Mouse (Mus musculus) CH12.LX (cell line): ENCODE results near the gene Klhdc10. TPM values are rescaled to one million over a fixed set of nuclear protein-coding genes. Genes with fewer than 3 reads are reported as not detected.

ENCODE experiments used
- DNase-seq: peaks from one replicate; pipeline ENCODE4 v3.0.0-alpha.2; 2013; ENCODE audit errors: extremely low read depth
- H3K27ac ChIP-seq: 2 replicates; pipeline ENCODE4 v1.5.1; 2012; ENCODE audit warnings: low read depth, mild to moderate bottlenecking, control low read depth, moderate library complexity; ENCODE audit not compliant: insufficient read depth
- H3K27me3 ChIP-seq: replicated peaks from 2 replicates; pipeline ENCODE3; 2012; ENCODE audit warnings: inconsistent platforms
- H3K36me3 ChIP-seq, 2 experiments: replicated peaks in 1 of 2; 2 replicates each; pipeline versions ENCODE3 to v1.6.1; 2012; ENCODE audit warnings: inconsistent platforms in 1 of 2, low read length in 1 of 2, mild to moderate bottlenecking in 1 of 2, mixed read lengths in 1 of 2, moderate library complexity in 1 of 2; ENCODE audit not compliant: control insufficient read depth in 1 of 2, insufficient read depth in 1 of 2
- H3K4me1 ChIP-seq, 2 experiments: 2 replicates each; pipeline ENCODE4 v1.6.1; 2012; ENCODE audit warnings: inconsistent platforms in 1 of 2, moderate library complexity in 1 of 2; ENCODE audit not compliant: insufficient read depth in 2 of 2, control insufficient read depth in 1 of 2
- H3K4me2 ChIP-seq: 2 replicates; pipeline ENCODE4 v1.6.1; 2012; ENCODE audit warnings: low read depth, mild to moderate bottlenecking, control low read depth; ENCODE audit not compliant: poor library complexity, insufficient read depth, severe bottlenecking
- H3K4me3 ChIP-seq, 3 experiments: fragments of 150-350 bp in 1 of 3; sonication (generic) in 1 of 3; replicated peaks in 1 of 3; 2 replicates each; pipeline versions ENCODE3 to v1.5.1; 2011 to 2012; ENCODE audit warnings: low read depth in 2 of 3, low read length in 2 of 3, mild to moderate bottlenecking in 2 of 3, moderate library complexity in 2 of 3, control low read depth in 1 of 3, improper control_type of control experiment in 1 of 3, inconsistent platforms in 1 of 3, mixed read lengths in 1 of 3; ENCODE audit not compliant: poor library complexity in 1 of 3
- H3K79me2 ChIP-seq: replicated peaks from 2 replicates; pipeline ENCODE4 v1.6.1; 2012; ENCODE audit warnings: mild to moderate bottlenecking, moderate library complexity; ENCODE audit not compliant: control insufficient read depth, poor library complexity, insufficient read depth, severe bottlenecking; ENCODE audit errors: extremely low read depth
- H3K9ac ChIP-seq: 2 replicates; pipeline ENCODE4 v1.6.1; 2012; ENCODE audit warnings: low read depth, mild to moderate bottlenecking, control low read depth, moderate library complexity; ENCODE audit not compliant: insufficient read depth
- H3K9me3 ChIP-seq: replicated peaks from 2 replicates; pipeline ENCODE3; 2012; ENCODE audit warnings: low read length, inconsistent platforms, mixed read lengths
- BHLHE40 ChIP-seq: IDR thresholded peaks from 2 replicates; pipeline ENCODE4 v1.6.1; 2011; ENCODE audit warnings: mild to moderate bottlenecking, low read depth, low read length, improper control_type of control experiment
- CHD1 ChIP-seq: IDR thresholded peaks from 2 replicates; pipeline ENCODE4 v1.6.1; 2012; ENCODE audit warnings: low read depth, low read length, improper control_type of control experiment, inconsistent platforms
- CHD2 ChIP-seq: IDR thresholded peaks from 2 replicates; pipeline ENCODE4 v1.6.1; 2011; ENCODE audit warnings: low read length, improper control_type of control experiment
- CTCF ChIP-seq, 2 experiments: IDR thresholded peaks in 1 of 2; conservative IDR thresholded peaks in 1 of 2; 2 replicates each; pipeline ENCODE4 v1.5.1; 2011 to 2012; ENCODE audit warnings: low read depth in 2 of 2, low read length in 2 of 2, improper control_type of control experiment in 1 of 2, inconsistent platforms in 1 of 2, mild to moderate bottlenecking in 1 of 2, moderate library complexity in 1 of 2
- E2F4 ChIP-seq: IDR thresholded peaks from 2 replicates; pipeline ENCODE4 v1.6.1; 2011; ENCODE audit warnings: low read depth, low read length, improper control_type of control experiment; ENCODE audit not compliant: insufficient replicate concordance
- ELF1 ChIP-seq: IDR thresholded peaks from 2 replicates; pipeline ENCODE4 v1.6.1; 2014; ENCODE audit warnings: low read depth, mild to moderate bottlenecking, inconsistent platforms, low read length, improper control_type of control experiment
- EP300 ChIP-seq: IDR thresholded peaks from 2 replicates; pipeline ENCODE4 v1.6.1; 2011; ENCODE audit warnings: low read length, improper control_type of control experiment
- ETS1 ChIP-seq: conservative IDR thresholded peaks from 2 replicates; pipeline ENCODE4 v1.6.1; 2012; ENCODE audit warnings: low read depth, mild to moderate bottlenecking, inconsistent platforms, low read length, improper control_type of control experiment, moderate library complexity
- GABPA ChIP-seq: IDR thresholded peaks from 2 replicates; pipeline ENCODE4 v1.6.1; 2012; ENCODE audit warnings: low read depth, low read length, improper control_type of control experiment, inconsistent platforms; ENCODE audit not compliant: insufficient replicate concordance
- HCFC1 ChIP-seq: IDR thresholded peaks from 2 replicates; pipeline ENCODE4 v1.6.1; 2012; ENCODE audit warnings: low read depth, mild to moderate bottlenecking, inconsistent platforms, low read length, improper control_type of control experiment
- IRF4 ChIP-seq: IDR thresholded peaks from 2 replicates; pipeline ENCODE4 v1.6.1; 2014; ENCODE audit warnings: low read depth, mild to moderate bottlenecking, inconsistent platforms, low read length, improper control_type of control experiment
- JUN ChIP-seq: IDR thresholded peaks from 2 replicates; pipeline ENCODE4 v1.6.1; 2011; ENCODE audit warnings: low read depth, mild to moderate bottlenecking, low read length, improper control_type of control experiment, moderate library complexity; ENCODE audit not compliant: insufficient read depth
- JUND ChIP-seq: conservative IDR thresholded peaks from 2 replicates; pipeline ENCODE4 v1.6.1; 2011; ENCODE audit warnings: low read depth, low read length, improper control_type of control experiment
- KAT2A ChIP-seq: IDR thresholded peaks from 2 replicates; pipeline ENCODE4 v1.6.1; 2012; ENCODE audit warnings: low read length, improper control_type of control experiment, inconsistent platforms; ENCODE audit not compliant: insufficient replicate concordance
- MAFK ChIP-seq: IDR thresholded peaks from 2 replicates; pipeline ENCODE4 v1.6.1; 2011; ENCODE audit warnings: low read length, improper control_type of control experiment; ENCODE audit not compliant: insufficient replicate concordance
- MAX ChIP-seq: IDR thresholded peaks from 2 replicates; pipeline ENCODE4 v1.6.1; 2011; ENCODE audit warnings: low read length, improper control_type of control experiment
- MAZ ChIP-seq: IDR thresholded peaks from 2 replicates; pipeline ENCODE4 v1.6.1; 2012; ENCODE audit warnings: low read depth, mild to moderate bottlenecking, inconsistent platforms, low read length, improper control_type of control experiment, moderate library complexity
- MEF2A ChIP-seq: IDR thresholded peaks from 2 replicates; pipeline ENCODE4 v1.6.1; 2014; ENCODE audit warnings: low read depth, mild to moderate bottlenecking, inconsistent platforms, low read length, improper control_type of control experiment, borderline replicate concordance
- MXI1 ChIP-seq: IDR thresholded peaks from 2 replicates; pipeline ENCODE4 v1.6.1; 2011; ENCODE audit warnings: mild to moderate bottlenecking, low read depth, low read length, improper control_type of control experiment
- MYC ChIP-seq: IDR thresholded peaks from 2 replicates; pipeline ENCODE4 v1.6.1; 2011; ENCODE audit warnings: low read depth, mild to moderate bottlenecking, improper control_type of control experiment, low read length
- NELFE ChIP-seq: IDR thresholded peaks from 2 replicates; pipeline ENCODE4 v1.6.1; 2011; ENCODE audit warnings: low read depth, low read length, improper control_type of control experiment
- NRF1 ChIP-seq: IDR thresholded peaks from 2 replicates; pipeline ENCODE4 v1.6.1; 2014; ENCODE audit warnings: low read depth, mild to moderate bottlenecking, inconsistent platforms, low read length, improper control_type of control experiment, moderate library complexity
- PAX5 ChIP-seq: IDR thresholded peaks from 2 replicates; pipeline ENCODE4 v1.6.1; 2012; ENCODE audit warnings: low read length, inconsistent platforms, mixed read lengths
- POLR2A ChIP-seq: IDR thresholded peaks from 2 replicates; pipeline ENCODE4 v1.6.1; 2011; ENCODE audit warnings: low read depth, mild to moderate bottlenecking, improper control_type of control experiment, low read length
- POLR2AphosphoS2 ChIP-seq: IDR thresholded peaks from 2 replicates; pipeline ENCODE4 v1.6.1; 2011; ENCODE audit warnings: low read depth, low read length, improper control_type of control experiment
- RAD21 ChIP-seq: IDR thresholded peaks from 2 replicates; pipeline ENCODE4 v1.6.1; 2011; ENCODE audit warnings: low read depth, mild to moderate bottlenecking, low read length, improper control_type of control experiment, moderate library complexity
- RCOR1 ChIP-seq: conservative IDR thresholded peaks from 2 replicates; pipeline ENCODE4 v1.6.1; 2012; ENCODE audit warnings: low read depth, mild to moderate bottlenecking, inconsistent platforms, low read length, improper control_type of control experiment
- SIN3A ChIP-seq: IDR thresholded peaks from 2 replicates; pipeline ENCODE4 v1.6.1; 2012; ENCODE audit warnings: low read length, improper control_type of control experiment, inconsistent platforms
- SMC3 ChIP-seq: IDR thresholded peaks from 2 replicates; pipeline ENCODE4 v1.6.1; 2011; ENCODE audit warnings: low read depth, low read length, improper control_type of control experiment
- TBP ChIP-seq: conservative IDR thresholded peaks from 2 replicates; pipeline ENCODE4 v1.6.1; 2011; ENCODE audit warnings: low read depth, low read length, improper control_type of control experiment
- TCF12 ChIP-seq: IDR thresholded peaks from 2 replicates; pipeline ENCODE4 v1.6.1; 2014; ENCODE audit warnings: low read depth, mild to moderate bottlenecking, inconsistent platforms, low read length, improper control_type of control experiment
- UBTF ChIP-seq: IDR thresholded peaks from 2 replicates; pipeline ENCODE4 v1.6.1; 2012; ENCODE audit warnings: low read depth, mild to moderate bottlenecking, inconsistent platforms, low read length, improper control_type of control experiment, moderate library complexity
- USF1 ChIP-seq: IDR thresholded peaks from 2 replicates; pipeline ENCODE4 v1.6.1; 2014; ENCODE audit warnings: low read depth, mild to moderate bottlenecking, inconsistent platforms, low read length, improper control_type of control experiment
- USF2 ChIP-seq: conservative IDR thresholded peaks from 2 replicates; pipeline ENCODE4 v1.6.1; 2011; ENCODE audit warnings: low read depth, low read length, improper control_type of control experiment
- ZC3H11A ChIP-seq: IDR thresholded peaks from 2 replicates; pipeline ENCODE4 v1.6.1; 2012; ENCODE audit warnings: low read depth, mild to moderate bottlenecking, inconsistent platforms, low read length, improper control_type of control experiment
- ZKSCAN1 ChIP-seq: IDR thresholded peaks from 2 replicates; pipeline ENCODE4 v1.6.1; 2012; ENCODE audit warnings: low read depth, inconsistent platforms, low read length, improper control_type of control experiment, borderline replicate concordance
- ZMIZ1 ChIP-seq: IDR thresholded peaks from 2 replicates; pipeline ENCODE4 v1.6.1; 2012; ENCODE audit warnings: low read depth, mild to moderate bottlenecking, inconsistent platforms, low read length, improper control_type of control experiment
- ZNF384 ChIP-seq: IDR thresholded peaks from 2 replicates; pipeline ENCODE4 v1.6.1; 2012; ENCODE audit warnings: low read depth, low read length, improper control_type of control experiment, inconsistent platforms
- dilution Hi-C: fragments of 300-500 bp; cut with MboI; formaldehyde crosslinking; loops from 2 replicates; pipeline ENCODE4 v1.14.3; 2020; ENCODE audit warnings: low sequenced_read_pairs; ENCODE audit not compliant: extremely low pct_unique_long_range_greater_than_20kb, extremely low pct_ligation_motif_present
- in situ Hi-C: fragments of 300-500 bp; cut with MboI; formaldehyde crosslinking; loops from 3 replicates; pipeline ENCODE4 v1.14.3; 2019; ENCODE audit warnings: low sequenced_read_pairs, low pct_ligation_motif_present, low pct_unique_long_range_greater_than_20kb, mixed read lengths
- polyA plus RNA-seq: library from polyadenylated mRNA; unstranded; fragments of >175 nt; gene quantifications from 2 replicates; pipeline ENCODE4 v1.2.1, GENCODE M21; 2012; ENCODE audit warnings: low read depth; ENCODE audit not compliant: insufficient read length
- total RNA-seq, 2 experiments: library from RNA; depleted of rRNA; stranded (reverse); fragments of 300-350 nt in 1 of 2; fragments of >200 nt in 1 of 2; gene quantifications; 2 replicates each; pipeline ENCODE4 v1.2.3; 2012 to 2014

Gene Klhdc10
- 30.6 and 37.7 TPM in 2 replicates for total RNA-seq (2012; rRNA removed)
- 22.1 and 26.3 TPM in 2 replicates for total RNA-seq (2014; rRNA removed)
- 29.6 and 35.8 TPM in 2 replicates for polyA plus RNA-seq

GRCm38 (mm10) chr6:30401308-30402015 is at the start of gene Klhdc10:
Klhdc10 (plus strand) TSS chr6:30401868.
- H3K27me3 ChIP-seq: peaks cover 5% of the 10 kb centered on the region
- peak within 1 kb of the TSS; percentile 62 for H3K9ac ChIP-seq
- TF ChIP-seq POLR2AphosphoS2: no peak
- TF ChIP-seq MAX: no peak
- peak; percentile 69 for TF ChIP-seq TCF12
- TF ChIP-seq MEF2A: peak; percentile 75
- no peak for TF ChIP-seq USF2
- TF ChIP-seq NELFE: peak; percentile 63
- TF ChIP-seq TBP: no peak
- TF ChIP-seq PAX5: no peak
- TF ChIP-seq RCOR1: no peak; the same call in 1 of the 2 replicates
- TF ChIP-seq SIN3A: peak; percentile 98
- no peak for TF ChIP-seq MAFK
- no peak for TF ChIP-seq E2F4
- TF ChIP-seq SMC3: no peak
- no peak for TF ChIP-seq CTCF (conservative IDR thresholded peaks at IDR 0.05 in 1 of 2, IDR thresholded peaks at IDR 0.05 in 1 of 2; ENCODE audit: low read depth in 2 of 2, low read length in 2 of 2)
- TF ChIP-seq ZMIZ1: peak; percentile 21; the same call in 1 of the 2 replicates
- no peak for TF ChIP-seq ZKSCAN1
- peak; percentile 61; the same call in 1 of the 2 replicates for TF ChIP-seq IRF4
- TF ChIP-seq MYC: peak; percentile 31; the same call in 1 of the 2 replicates
- TF ChIP-seq BHLHE40: no peak
- peak; percentile 57 for TF ChIP-seq NRF1
- TF ChIP-seq UBTF: peak; percentile 66; the same call in 1 of the 2 replicates
- no peak for TF ChIP-seq ZC3H11A
- peak; percentile 98 for TF ChIP-seq CHD2
- TF ChIP-seq HCFC1: peak; percentile 91
- no peak for TF ChIP-seq EP300
- no peak for TF ChIP-seq JUN
- TF ChIP-seq POLR2A: peak; percentile 52; the same call in 1 of the 2 replicates
- TF ChIP-seq MAZ: peak; percentile 97
- no peak for TF ChIP-seq ETS1
- TF ChIP-seq MXI1: peak; percentile 82
- no peak for TF ChIP-seq RAD21
- TF ChIP-seq ELF1: peak; percentile 70; the same call in 1 of the 2 replicates
- no peak; the same call in 1 of the 2 replicates for TF ChIP-seq GABPA
- peak; percentile 81; the same call in 1 of the 2 replicates for TF ChIP-seq KAT2A
- no peak for TF ChIP-seq JUND
- no peak for TF ChIP-seq ZNF384
- TF ChIP-seq USF1: no peak
- no peak for TF ChIP-seq CHD1
- H3K4me2 ChIP-seq: peak within 1 kb of the TSS; percentile 67
- H3K4me1 ChIP-seq: peaks cover 3 to 20% of the 10 kb centered on the region in 2 experiments; a peak in 3 of 4 replicates
- peak within 1 kb of the TSS; percentile 51 for H3K27ac ChIP-seq
- in situ Hi-C loops: loop anchor here (25.0 kb wide), 1 partner anchor 586 kb away; no protein-coding TSS in a partner anchor
- H3K9me3 ChIP-seq: no peaks in the 10 kb centered on the region
- dilution Hi-C loops: no loop called here
- H3K36me3 ChIP-seq: peaks cover 0 to 4% of the 10 kb centered on the region in 2 experiments
- H3K79me2 ChIP-seq: peaks cover 14% of the 10 kb centered on the region
- H3K4me3 ChIP-seq: peak within 1 kb of the TSS; percentile 85 to 89 (median 88)
- DNase-seq: peak; percentile 98
